Mouse (Mus musculus) small intestine, adult 2 months (tissue): ENCODE data around the gene Gnptg.

Experiments used
- CTCF ChIP-seq: fragments of 200-500 bp; IDR thresholded peaks from 2 replicates; pipeline ENCODE4 v1.5.1; 2012; ENCODE audit warnings: low read depth, mild to moderate bottlenecking, control low read depth, inconsistent platforms, low read length, moderate library complexity, mixed read lengths; ENCODE audit not compliant: insufficient replicate concordance, insufficient read length; ENCODE audit errors: extremely low read depth
- POLR2A ChIP-seq: fragments of 200-500 bp; IDR thresholded peaks from 2 replicates; pipeline ENCODE4 v1.6.1; 2012; ENCODE audit warnings: low read depth, mild to moderate bottlenecking, control low read depth, inconsistent platforms, low read length, moderate library complexity

GRCm38 (mm10) chr17:25255110-25255509 is 15.2 kb upstream of the Gnptg start:
- no peak for TF ChIP-seq CTCF
- TF ChIP-seq POLR2A, result no peak
